Comparison of ENCODE assay signal across 15 mouse cellular contexts in genomic region chr13:24552039-24552438, GRCm38 (mm10). TPM values are rescaled to one million over a fixed set of nuclear protein-coding genes. Genes with fewer than 3 reads are reported as not detected.
DNase-seq lines count a peak whose midpoint lies in the region; ATAC-seq and TF ChIP-seq lines count a peak whose summit lies in the region.
"Had no signal": no experiment of that assay in that cellular context is flagged by ENCODE, and none has a peak within 500 bp of the region (broad histone marks: within the 10 kb centered on the region; RNA-seq: fewer than 3 reads in every experiment).

No protein-coding gene starts in this region.

- H3K9ac ChIP-seq in heart, embryonic 13.5 days = no peak overlapping the region; the same call in 1 of the 2 replicates
- H3K9ac ChIP-seq in hindbrain, embryonic 12.5 days = no peak overlapping the region
- no peak overlapping the region for H3K9ac ChIP-seq in liver, postnatal 0 days (replicated peaks)
- H3K9ac ChIP-seq: kidney, embryonic 15.5 days had no signal

- no peak for TF ChIP-seq EP300 in liver, postnatal 0 days (IDR thresholded peaks at IDR 0.05; ENCODE audit: low read depth)

- peak overlapping the region; percentile 22; the same call in 1 of the 2 replicates for H3K27ac ChIP-seq in heart, embryonic 13.5 days (replicated peaks)
- peak overlapping the region; percentile 55; the same call in 1 of the 2 replicates for H3K27ac ChIP-seq in hindbrain, embryonic 12.5 days
- H3K27ac ChIP-seq in liver, postnatal 0 days (ENCODE audit: low read depth) = peak overlapping the region; percentile 68
- H3K27ac ChIP-seq: kidney, embryonic 15.5 days; limb, embryonic 10.5 days had no signal

- no peak for DNase-seq in heart, adult 9 months (ENCODE audit: low spot score in 2 of 2)
- peak; percentile 19 for DNase-seq in c-Kit-positive CD71-positive TER-119-positive erythroid progenitor cells, embryonic 14.5 days (ENCODE audit: low spot score)
- no peak for DNase-seq in liver, postnatal 0 days
- no peak for DNase-seq in right cerebral cortex, postnatal 36 days (ENCODE audit: low spot score in 2 of 2)
- no peak for DNase-seq in kidney, postnatal 14 days
- DNase-seq in urinary bladder, adult 2 months (ENCODE audit: low spot score) = no peak
- DNase-seq: cerebellum, adult 9-10 months; heart, postnatal 14 days; right cerebral cortex, postnatal 25 days had no signal

- WGBS in heart, embryonic 13.5 days = 55% methylated on average over 4 of the region's 4 CpGs
- WGBS in hindbrain, embryonic 12.5 days = 55% methylated on average over 4 of the region's 4 CpGs
- 65% methylated on average over 4 of the region's 4 CpGs for WGBS in liver, postnatal 0 days (ENCODE audit: insufficient replicate concordance)

- no peaks in the 10 kb centered on the region for H3K36me3 ChIP-seq in heart, embryonic 13.5 days
- no peaks in the 10 kb centered on the region for H3K36me3 ChIP-seq in hindbrain, embryonic 12.5 days
- no peaks in the 10 kb centered on the region for H3K36me3 ChIP-seq in liver, postnatal 0 days (replicated peaks; ENCODE audit: insufficient read depth, low read length)
- H3K36me3 ChIP-seq: G1E; kidney, embryonic 15.5 days; limb, embryonic 10.5 days had no signal

- ATAC-seq in heart, embryonic 13.5 days (ENCODE audit: extremely low read depth, insufficient number of reproducible peaks, low FRiP score, low TSS enrichment) = no peak
- 0 out of 2 replicates have a peak, but pooled peaks have one; percentile 41 for ATAC-seq in hindbrain, embryonic 12.5 days (ENCODE audit: low FRiP score)
- no peak for ATAC-seq in liver, postnatal 0 days
- ATAC-seq: lung, postnatal 0 days had no signal

- no peaks in the 10 kb centered on the region for H3K27me3 ChIP-seq in heart, embryonic 13.5 days (replicated peaks)
- H3K27me3 ChIP-seq in hindbrain, embryonic 12.5 days = no peaks in the 10 kb centered on the region
- no peaks in the 10 kb centered on the region for H3K27me3 ChIP-seq in liver, postnatal 0 days (ENCODE audit: insufficient read depth, low read length)
- H3K27me3 ChIP-seq: kidney, embryonic 15.5 days had no signal

- H3K4me3 ChIP-seq in heart, embryonic 13.5 days = no peak overlapping the region
- H3K4me3 ChIP-seq in hindbrain, embryonic 12.5 days = no peak overlapping the region
- no peak overlapping the region for H3K4me3 ChIP-seq in liver, postnatal 0 days (ENCODE audit: low read depth, low read length)
- H3K4me3 ChIP-seq: kidney, embryonic 15.5 days; limb, embryonic 10.5 days had no signal

- TF ChIP-seq CTCF in liver, postnatal 0 days (IDR thresholded peaks at IDR 0.05; ENCODE audit: low read depth) = no peak

- H3K4me2 ChIP-seq in heart, embryonic 13.5 days = peak overlapping the region; percentile 49; the same call in 1 of the 2 replicates
- H3K4me2 ChIP-seq in hindbrain, embryonic 12.5 days (replicated peaks) = no peak overlapping the region
- H3K4me2 ChIP-seq in liver, postnatal 0 days (ENCODE audit: low read depth, low read length) = peak overlapping the region; percentile 57; the same call in 1 of the 2 replicates
- H3K4me2 ChIP-seq: kidney, embryonic 15.5 days had no signal

- H3K4me1 ChIP-seq in heart, embryonic 13.5 days = peaks cover 50% of the 10 kb centered on the region
- H3K4me1 ChIP-seq in hindbrain, embryonic 12.5 days = peaks cover 13% of the 10 kb centered on the region
- H3K4me1 ChIP-seq in liver, postnatal 0 days (ENCODE audit: insufficient read depth) = peaks cover 16% of the 10 kb centered on the region; the same call in 1 of the 2 replicates
- H3K4me1 ChIP-seq: kidney, embryonic 15.5 days had no signal

- no peaks in the 10 kb centered on the region for H3K9me3 ChIP-seq in heart, embryonic 13.5 days
- no peaks in the 10 kb centered on the region for H3K9me3 ChIP-seq in hindbrain, embryonic 12.5 days (replicated peaks)
- H3K9me3 ChIP-seq in liver, postnatal 0 days (ENCODE audit: low read length) = no peaks in the 10 kb centered on the region
- H3K9me3 ChIP-seq: G1E; kidney, embryonic 15.5 days; limb, embryonic 10.5 days had no signal

RNA-seq across cellular contexts. Expression of gene Ripor2, which starts 29.9 kb away (rescaled TPM):
- 10.1 and 10.8 TPM in 2 replicates for polyA plus RNA-seq in heart, embryonic 13.5 days (2015; fragmentation: Nextera tagmentation; extraction: Ambion mirVana)
- 16.3 and 22.3 TPM in 2 replicates for polyA plus RNA-seq in hindbrain, embryonic 12.5 days (2016; fragmentation: Nextera tagmentation; extraction: Ambion mirVana)
- polyA plus RNA-seq in liver, postnatal 0 days (2015; fragmentation: Nextera tagmentation; extraction: Ambion mirVana) = 3.7 and 3.8 TPM in 2 replicates
- 1.4 and 1.5 TPM in 2 replicates for polyA plus RNA-seq in urinary bladder, adult 2 months (2012; rRNA removed)
- polyA plus RNA-seq: G1E had no signal
